Mouse (Mus musculus) neural tube, embryonic 15.5 days (tissue): ENCODE measurements around the gene Sema7a. TPM values are rescaled to one million over a fixed set of nuclear protein-coding genes. Genes with fewer than 3 reads are reported as not detected.

ENCODE experiments used
- ATAC-seq: fragments of 200-750 bp; cut with Nextera tagmentation; 2 replicates; pipeline ENCODE4 v1.8.0; 2017; ENCODE audit warnings: mild to moderate bottlenecking, moderate TSS enrichment, moderate library complexity; ENCODE audit not compliant: low FRiP score
- H3K27ac ChIP-seq: fragments of 300-500 bp; sonication (generic); replicated peaks from 2 replicates; pipeline ENCODE4 v1.5.1; 2015; ENCODE audit warnings: mild to moderate bottlenecking, inconsistent platforms
- H3K27me3 ChIP-seq: fragments of 300-500 bp; sonication (generic); replicated peaks from 2 replicates; pipeline ENCODE4 v1.6.1; 2015; ENCODE audit warnings: inconsistent platforms
- H3K36me3 ChIP-seq: fragments of 300-500 bp; sonication (generic); 2 replicates; pipeline ENCODE4 v1.6.1; 2015; ENCODE audit warnings: inconsistent platforms
- H3K4me1 ChIP-seq: fragments of 300-500 bp; sonication (generic); 2 replicates; pipeline ENCODE4 v1.6.1; 2015; ENCODE audit warnings: inconsistent platforms
- H3K4me2 ChIP-seq: fragments of 300-500 bp; sonication (generic); 2 replicates; pipeline ENCODE4 v1.6.1; 2015; ENCODE audit warnings: inconsistent platforms, mild to moderate bottlenecking, moderate library complexity
- H3K4me3 ChIP-seq: fragments of 300-500 bp; sonication (generic); replicated peaks from 2 replicates; pipeline ENCODE4 v1.5.1; 2015; ENCODE audit warnings: mild to moderate bottlenecking, inconsistent platforms
- H3K9ac ChIP-seq: fragments of 300-500 bp; sonication (generic); replicated peaks from 2 replicates; pipeline ENCODE4 v1.6.1; 2015; ENCODE audit warnings: mild to moderate bottlenecking, inconsistent platforms
- H3K9me3 ChIP-seq: fragments of 300-500 bp; sonication (generic); replicated peaks from 2 replicates; pipeline ENCODE4 v1.6.1; 2016; ENCODE audit warnings: inconsistent platforms
- WGBS: fragments of 180-500 bp; shearing (Covaris S2); methylation state at CpG from one replicate; pipeline ENCODE4 v1.1.7; 2015; ENCODE audit warnings: mixed read lengths; 5-methylcytosine and 5-hydroxymethylcytosine counted together
- polyA plus RNA-seq: library from polyadenylated mRNA; unstranded; fragments of >200 nt; fragmentation: Nextera tagmentation; extraction: Ambion mirVana; gene quantifications from 2 replicates; pipeline ENCODE4 v1.2.1, GENCODE M21; 2015

The Sema7a gene
- polyA plus RNA-seq, 1 experiment from 2014 or later: 2.9 TPM

- no peak for ATAC-seq
- no peak overlapping the region for H3K4me3 ChIP-seq
- no peak overlapping the region for H3K4me2 ChIP-seq
- no peaks in the 10 kb centered on the region for H3K9me3 ChIP-seq
- H3K9ac ChIP-seq: no peak overlapping the region
- H3K27ac ChIP-seq: no peak overlapping the region
- peaks cover 17% of the 10 kb centered on the region for H3K4me1 ChIP-seq
- H3K27me3 ChIP-seq: no peaks in the 10 kb centered on the region
- H3K36me3 ChIP-seq: peaks cover 35% of the 10 kb centered on the region
- 91% methylated on average over 12 of the region's 12 CpGs for WGBS
Measured at GRCm38 (mm10) chr9:57954962-57955744, 15.2 kb downstream of the Sema7a start.

- H3K36me3 ChIP-seq: peaks cover 41% of the 10 kb centered on the region
- ATAC-seq: no peak
- H3K9me3 ChIP-seq: no peaks in the 10 kb centered on the region
- no peaks in the 10 kb centered on the region for H3K27me3 ChIP-seq
- no peak overlapping the region for H3K9ac ChIP-seq
- WGBS: 88% methylated on average over 6 of the region's 6 CpGs
- peaks cover 11% of the 10 kb centered on the region for H3K4me1 ChIP-seq
- no peak overlapping the region for H3K27ac ChIP-seq
- no peak overlapping the region for H3K4me3 ChIP-seq
- H3K4me2 ChIP-seq: no peak overlapping the region
Measured at GRCm38 (mm10) chr9:57955764-57956163, 15.9 kb downstream of the Sema7a start.

GRCm38 (mm10) chr9:57956196-57956837 is 16.4 kb downstream of the Sema7a start:
- Histone ChIP-seq H3K9me3 (no peaks in the 10 kb centered on the region), H3K36me3 (peaks cover 47% of the 10 kb centered on the region), H3K4me2 (no peak overlapping the region), H3K27ac (no peak overlapping the region), H3K27me3 (no peaks in the 10 kb centered on the region), H3K4me1 (0 out of 2 replicates have a peak, but pooled peaks cover 7% of the 10 kb centered on the region), H3K4me3 (no peak overlapping the region), H3K9ac (no peak overlapping the region)
- WGBS: 91% methylated on average over 9 of the region's 9 CpGs
- ATAC-seq: no peak

GRCm38 (mm10) chr9:57956838-57957236 is 16.9 kb downstream of the Sema7a start:
- ATAC-seq: no peak
- H3K4me2 ChIP-seq: no peak overlapping the region
- H3K27ac ChIP-seq: no peak overlapping the region
- WGBS: 81% methylated on average over 5 of the region's 5 CpGs
- no peak overlapping the region for H3K9ac ChIP-seq
- H3K27me3 ChIP-seq: no peaks in the 10 kb centered on the region
- no peak overlapping the region for H3K4me3 ChIP-seq
- H3K36me3 ChIP-seq: peaks cover 52% of the 10 kb centered on the region
- no peaks in the 10 kb centered on the region for H3K9me3 ChIP-seq
- H3K4me1 ChIP-seq: 0 out of 2 replicates have a peak, but pooled peaks cover 7% of the 10 kb centered on the region

GRCm38 (mm10) chr9:57958615-57959014 is 18.7 kb downstream of the Sema7a start:
- Histone ChIP-seq H3K4me2 (no peak overlapping the region), H3K27me3 (no peaks in the 10 kb centered on the region), H3K4me1 (no peaks in the 10 kb centered on the region), H3K27ac (no peak overlapping the region), H3K9ac (no peak overlapping the region), H3K4me3 (no peak overlapping the region), H3K9me3 (no peaks in the 10 kb centered on the region), H3K36me3 (peaks cover 53% of the 10 kb centered on the region)
- ATAC-seq: no peak
- 88% methylated on average over 1 of the region's 1 CpGs for WGBS

GRCm38 (mm10) chr9:57959399-57959798 is 19.5 kb downstream of the Sema7a start:
- Histone ChIP-seq H3K4me2 (no peak overlapping the region), H3K4me3 (no peak overlapping the region), H3K36me3 (peaks cover 53% of the 10 kb centered on the region), H3K4me1 (no peaks in the 10 kb centered on the region), H3K9ac (no peak overlapping the region), H3K9me3 (no peaks in the 10 kb centered on the region), H3K27ac (no peak overlapping the region), H3K27me3 (no peaks in the 10 kb centered on the region)
- no peak for ATAC-seq
- 71% methylated on average over 10 of the region's 10 CpGs for WGBS

- ATAC-seq: no peak
- Histone ChIP-seq H3K36me3 (peaks cover 50% of the 10 kb centered on the region), H3K9ac (no peak overlapping the region), H3K9me3 (no peaks in the 10 kb centered on the region), H3K4me1 (no peaks in the 10 kb centered on the region), H3K4me3 (no peak overlapping the region), H3K4me2 (no peak overlapping the region), H3K27me3 (no peaks in the 10 kb centered on the region), H3K27ac (no peak overlapping the region)
- 89% methylated on average over 17 of the region's 17 CpGs for WGBS
Measured at GRCm38 (mm10) chr9:57959886-57960866, 20.3 kb downstream of the Sema7a start.

GRCm38 (mm10) chr9:57961226-57961625 is 21.3 kb downstream of the Sema7a start:
- H3K36me3 ChIP-seq: peaks cover 42% of the 10 kb centered on the region
- no peaks in the 10 kb centered on the region for H3K27me3 ChIP-seq
- no peak overlapping the region for H3K4me2 ChIP-seq
- no peak for ATAC-seq
- H3K9me3 ChIP-seq: no peaks in the 10 kb centered on the region
- H3K27ac ChIP-seq: no peak overlapping the region
- 92% methylated on average over 15 of the region's 15 CpGs for WGBS
- H3K9ac ChIP-seq: no peak overlapping the region
- H3K4me1 ChIP-seq: no peaks in the 10 kb centered on the region
- no peak overlapping the region for H3K4me3 ChIP-seq

- Histone ChIP-seq H3K4me3 (no peak overlapping the region), H3K36me3 (peaks cover 36% of the 10 kb centered on the region), H3K4me2 (no peak overlapping the region), H3K27ac (no peak overlapping the region), H3K4me1 (no peaks in the 10 kb centered on the region), H3K9ac (no peak overlapping the region), H3K27me3 (no peaks in the 10 kb centered on the region), H3K9me3 (no peaks in the 10 kb centered on the region)
- 76% methylated on average over 17 of the region's 17 CpGs for WGBS
- ATAC-seq: no peak
Measured at GRCm38 (mm10) chr9:57961863-57962778, 22.2 kb downstream of the Sema7a start.

GRCm38 (mm10) chr9:57963249-57963997 is 23.5 kb downstream of the Sema7a start:
- ATAC-seq: no peak
- Histone ChIP-seq H3K9me3 (no peaks in the 10 kb centered on the region), H3K9ac (no peak overlapping the region), H3K27me3 (no peaks in the 10 kb centered on the region), H3K27ac (no peak overlapping the region), H3K4me1 (no peaks in the 10 kb centered on the region), H3K36me3 (peaks cover 27% of the 10 kb centered on the region), H3K4me2 (no peak overlapping the region), H3K4me3 (no peak overlapping the region)
- 91% methylated on average over 4 of the region's 4 CpGs for WGBS
